Mouse (Mus musculus): ENCODE measurements at regions not wholly inside any gene's neighbourhood (a gene's known extent, or its start where the extent isn't known, plus 50 kb on each side); places are given as distances from the start of the nearest gene placed in this dataset.

DNA sequence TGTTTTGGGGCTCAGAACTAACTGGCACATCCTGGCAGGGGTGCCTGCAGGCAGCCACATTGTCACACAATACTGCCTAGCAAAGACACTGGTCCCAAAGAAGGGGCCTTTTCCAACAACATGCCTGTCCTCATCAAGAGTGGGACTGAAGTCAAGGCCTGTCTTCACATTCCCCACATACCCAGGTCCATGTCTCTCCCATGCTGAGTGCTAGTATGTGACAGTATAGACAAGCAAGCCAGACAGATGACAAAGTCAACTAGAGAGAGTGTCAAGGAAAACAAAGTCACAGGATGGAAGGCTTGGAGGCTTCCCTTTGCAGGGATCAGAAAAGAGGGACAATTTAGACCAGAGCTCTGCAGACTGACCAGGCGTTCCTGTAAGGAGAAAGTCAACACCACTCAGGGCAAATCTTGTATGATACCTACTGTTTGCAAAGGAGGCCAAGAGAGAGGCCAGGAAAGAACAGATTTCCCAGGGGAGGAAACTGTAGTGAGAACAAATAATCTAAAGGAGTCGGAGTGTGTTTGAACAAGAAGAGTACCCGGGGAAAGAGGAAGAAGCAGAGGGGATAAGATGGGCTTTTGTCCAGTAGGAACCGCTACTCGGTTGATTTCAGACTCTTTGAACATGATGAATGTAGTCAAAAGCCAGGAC is 83.2 kb upstream of the Rbms1 start:
- Histone ChIP-seq H3K27me3 (replicated peaks; ENCODE audit: control insufficient read depth, insufficient read depth, low read length) (no peaks in the 10 kb centered on the region; the same call in 1 of the 2 replicates), H3K27ac (ENCODE audit: insufficient read depth, low read depth, low read length) (no peak overlapping the region), H3K4me3 (ENCODE audit: insufficient read depth, low read depth, low read length) (no peak overlapping the region), H3K4me1 (ENCODE audit: control insufficient read depth, insufficient read depth, low read length) (no peaks in the 10 kb centered on the region), H3K36me3 (ENCODE audit: control insufficient read depth, insufficient read depth, low read length) (no peaks in the 10 kb centered on the region)
- no peak for TF ChIP-seq POLR2A (IDR thresholded peaks at IDR 0.05; ENCODE audit: low read depth, low read length)
- no peak for TF ChIP-seq CTCF (conservative IDR thresholded peaks at IDR 0.05; ENCODE audit: insufficient read depth, insufficient read length, low read depth, low read length)
- DNase-seq = no peak
- 69% methylated on average over 5 of the region's 5 CpGs for WGBS

DNA sequence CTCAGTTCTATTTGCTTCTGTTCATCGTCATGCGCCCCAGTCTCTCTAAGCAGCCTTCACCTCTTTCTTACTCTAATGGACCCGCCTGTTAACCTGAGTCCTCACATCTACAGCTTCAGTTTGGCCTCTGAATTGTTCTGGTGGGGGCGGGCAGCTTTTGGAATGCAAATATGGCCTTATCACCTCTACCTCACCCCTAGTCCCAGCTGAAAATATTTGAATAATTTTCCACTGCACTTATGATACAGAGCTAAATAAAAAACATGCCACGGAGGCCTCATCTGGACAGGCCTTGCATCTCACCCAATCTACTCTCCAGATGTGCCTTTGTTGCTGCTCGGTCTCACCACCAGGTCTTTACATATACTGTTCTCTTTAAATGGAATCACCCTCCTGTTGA is 82.5 kb upstream of the Rbms1 start:
- no peak for TF ChIP-seq CTCF (conservative IDR thresholded peaks at IDR 0.05; ENCODE audit: insufficient read depth, insufficient read length, low read depth, low read length)
- TF ChIP-seq POLR2A (IDR thresholded peaks at IDR 0.05; ENCODE audit: low read depth, low read length) = no peak
- no peak for DNase-seq
- Histone ChIP-seq H3K4me3 (ENCODE audit: insufficient read depth, low read depth, low read length) (no peak overlapping the region), H3K27me3 (replicated peaks; ENCODE audit: control insufficient read depth, insufficient read depth, low read length) (no peaks in the 10 kb centered on the region), H3K4me1 (ENCODE audit: control insufficient read depth, insufficient read depth, low read length) (no peaks in the 10 kb centered on the region), H3K27ac (ENCODE audit: insufficient read depth, low read depth, low read length) (no peak overlapping the region), H3K36me3 (ENCODE audit: control insufficient read depth, insufficient read depth, low read length) (no peaks in the 10 kb centered on the region)
- 93% methylated on average over 6 of the region's 6 CpGs for WGBS

DNA sequence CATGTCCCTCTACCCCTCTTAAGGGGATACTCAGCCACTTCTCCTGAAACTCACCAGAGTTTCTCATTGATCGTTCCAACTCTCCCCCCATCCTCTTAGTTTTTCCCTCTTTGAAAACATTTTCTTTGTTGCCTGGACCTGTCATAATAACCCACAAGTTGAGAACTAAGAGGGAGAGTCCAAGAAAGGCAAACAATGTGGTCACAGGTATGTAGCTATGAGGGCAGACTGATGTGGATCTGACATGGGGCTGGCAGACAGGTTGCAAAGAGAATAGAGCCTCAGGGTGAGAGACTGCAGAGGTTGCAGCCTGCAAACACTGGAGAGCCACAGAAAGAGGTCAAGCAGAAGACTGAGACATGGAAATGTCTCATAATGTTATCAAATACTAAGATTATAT is 69.9 kb upstream of the Rbms1 start:
- Histone ChIP-seq H3K27ac (ENCODE audit: insufficient read depth, low read depth, low read length) (no peak overlapping the region), H3K4me3 (ENCODE audit: insufficient read depth, low read depth, low read length) (no peak overlapping the region)

DNA sequence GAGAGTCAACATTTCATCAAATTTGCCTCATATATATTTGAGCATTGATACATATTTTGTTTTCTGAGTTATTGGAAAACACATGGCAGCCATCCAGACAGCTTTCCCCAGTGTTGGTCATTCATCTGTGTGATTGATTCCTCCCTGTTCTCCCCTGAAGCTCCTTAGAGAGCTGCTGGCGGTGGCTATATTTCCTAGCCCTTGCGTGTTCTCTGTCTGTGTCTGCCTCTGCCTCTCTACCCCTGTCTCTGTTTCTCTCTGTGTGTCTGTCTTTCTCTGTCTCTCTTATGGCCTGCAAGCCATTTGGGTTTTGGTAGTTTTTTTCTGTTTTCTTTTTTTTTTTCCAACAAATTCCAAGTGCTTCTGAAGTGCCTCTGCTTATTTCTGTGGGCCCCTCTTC is 66.7 kb upstream of the Rbms1 start:
- H3K36me3 ChIP-seq (ENCODE audit: control insufficient read depth, insufficient read depth, low read length) = no peaks in the 10 kb centered on the region
- 84% methylated on average over 2 of the region's 2 CpGs for WGBS
- H3K4me3 ChIP-seq (ENCODE audit: insufficient read depth, low read depth, low read length) = no peak overlapping the region
- no peak overlapping the region for H3K27ac ChIP-seq (ENCODE audit: insufficient read depth, low read depth, low read length)
- no peaks in the 10 kb centered on the region for H3K4me1 ChIP-seq (ENCODE audit: control insufficient read depth, insufficient read depth, low read length)
- no peak for DNase-seq
- no peaks in the 10 kb centered on the region for H3K27me3 ChIP-seq (replicated peaks; ENCODE audit: control insufficient read depth, insufficient read depth, low read length)
- no peak for TF ChIP-seq POLR2A (IDR thresholded peaks at IDR 0.05; ENCODE audit: low read depth, low read length)
- TF ChIP-seq CTCF (conservative IDR thresholded peaks at IDR 0.05; ENCODE audit: insufficient read depth, insufficient read length, low read depth, low read length) = no peak

More for the DNA sequence above, 69.9 kb upstream of the Rbms1 start:
- no peak for TF ChIP-seq CTCF (conservative IDR thresholded peaks at IDR 0.05; ENCODE audit: insufficient read depth, insufficient read length, low read depth, low read length)
- no peak for TF ChIP-seq POLR2A (IDR thresholded peaks at IDR 0.05; ENCODE audit: low read depth, low read length)
- no peak for DNase-seq
- 95% methylated on average over 1 of the region's 1 CpGs for WGBS
- Histone ChIP-seq H3K27me3 (replicated peaks; ENCODE audit: control insufficient read depth, insufficient read depth, low read length) (no peaks in the 10 kb centered on the region), H3K4me1 (ENCODE audit: control insufficient read depth, insufficient read depth, low read length) (no peaks in the 10 kb centered on the region), H3K36me3 (ENCODE audit: control insufficient read depth, insufficient read depth, low read length) (no peaks in the 10 kb centered on the region)

DNA sequence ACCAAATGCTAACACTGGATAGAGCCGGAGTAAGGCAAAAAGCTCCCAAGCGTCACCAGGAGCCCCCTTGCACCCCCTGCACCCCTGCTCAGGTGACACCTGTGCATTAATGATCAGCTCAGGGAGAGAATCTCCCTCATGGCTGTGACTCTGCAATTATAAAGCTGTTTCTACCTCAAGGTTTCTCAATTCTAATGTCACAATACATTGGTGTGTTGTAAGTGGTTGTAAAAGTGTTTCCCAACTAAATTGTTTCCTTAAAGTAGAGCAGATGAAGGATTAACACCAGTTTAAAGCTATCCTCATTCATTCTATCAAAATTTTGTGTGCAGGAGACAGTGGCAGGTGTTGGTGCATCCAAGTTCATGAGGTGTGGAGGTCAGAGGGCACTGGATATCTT is 65.6 kb upstream of the Rbms1 start:
- 85% methylated on average over 2 of the region's 2 CpGs for WGBS
- H3K4me1 ChIP-seq (ENCODE audit: control insufficient read depth, insufficient read depth, low read length) = no peaks in the 10 kb centered on the region
- no peak overlapping the region for H3K4me3 ChIP-seq (ENCODE audit: insufficient read depth, low read depth, low read length)
- H3K27me3 ChIP-seq (replicated peaks; ENCODE audit: control insufficient read depth, insufficient read depth, low read length) = no peaks in the 10 kb centered on the region
- no peak overlapping the region for H3K27ac ChIP-seq (ENCODE audit: insufficient read depth, low read depth, low read length)
- DNase-seq = no peak
- TF ChIP-seq POLR2A (IDR thresholded peaks at IDR 0.05; ENCODE audit: low read depth, low read length) = no peak
- no peak for TF ChIP-seq CTCF (conservative IDR thresholded peaks at IDR 0.05; ENCODE audit: insufficient read depth, insufficient read length, low read depth, low read length)
- no peaks in the 10 kb centered on the region for H3K36me3 ChIP-seq (ENCODE audit: control insufficient read depth, insufficient read depth, low read length)

DNA sequence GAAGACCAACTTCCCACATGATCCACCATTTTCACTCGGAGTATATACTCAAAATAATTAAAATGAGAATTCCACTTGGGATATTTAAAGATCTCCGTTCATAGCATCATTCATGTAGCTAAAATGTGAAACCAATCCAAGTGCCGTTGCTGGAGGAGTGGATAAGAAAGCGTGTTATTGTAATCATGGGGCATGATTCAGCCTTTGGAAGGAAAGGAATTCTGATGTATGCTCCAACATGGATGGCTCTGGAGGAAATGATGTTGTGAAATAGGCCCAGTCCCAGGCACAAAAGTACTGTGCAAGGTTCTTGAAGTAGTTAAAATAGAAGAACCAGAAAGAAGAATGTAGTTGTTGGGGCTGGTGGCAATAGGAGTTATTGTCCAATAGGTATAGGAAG is 64.7 kb upstream of the Rbms1 start:
- Histone ChIP-seq H3K4me1 (ENCODE audit: control insufficient read depth, insufficient read depth, low read length) (no peaks in the 10 kb centered on the region), H3K27ac (ENCODE audit: insufficient read depth, low read depth, low read length) (no peak overlapping the region), H3K36me3 (ENCODE audit: control insufficient read depth, insufficient read depth, low read length) (no peaks in the 10 kb centered on the region), H3K27me3 (replicated peaks; ENCODE audit: control insufficient read depth, insufficient read depth, low read length) (no peaks in the 10 kb centered on the region), H3K4me3 (ENCODE audit: insufficient read depth, low read depth, low read length) (no peak overlapping the region)
- no peak for TF ChIP-seq POLR2A (IDR thresholded peaks at IDR 0.05; ENCODE audit: low read depth, low read length)
- TF ChIP-seq CTCF (conservative IDR thresholded peaks at IDR 0.05; ENCODE audit: insufficient read depth, insufficient read length, low read depth, low read length) = no peak
- no peak for DNase-seq
- 92% methylated on average over 4 of the region's 4 CpGs for WGBS

DNA sequence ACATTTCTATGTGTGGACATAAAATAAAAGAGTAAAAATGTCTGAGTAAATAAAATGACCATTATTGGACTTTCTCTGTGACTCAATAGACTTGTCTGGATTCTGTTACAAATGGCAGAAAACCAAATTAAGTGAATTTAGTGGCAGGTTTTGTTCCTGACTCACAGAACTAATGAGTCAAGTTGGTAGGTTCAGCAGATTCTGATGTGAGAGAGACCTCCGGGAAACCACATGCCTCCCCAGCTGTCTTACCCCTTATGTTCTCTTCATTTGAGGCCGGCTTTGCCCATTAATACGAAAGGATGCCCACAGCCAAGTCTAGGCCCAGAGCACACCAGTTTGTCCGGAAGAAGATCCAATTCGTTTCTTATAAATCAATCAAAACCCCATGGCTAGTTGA is 59.4 kb upstream of the Rbms1 start:
- Histone ChIP-seq H3K27ac (ENCODE audit: insufficient read depth, low read depth, low read length) (no peak overlapping the region), H3K4me3 (ENCODE audit: insufficient read depth, low read depth, low read length) (no peak overlapping the region), H3K4me1 (ENCODE audit: control insufficient read depth, insufficient read depth, low read length) (no peaks in the 10 kb centered on the region), H3K36me3 (ENCODE audit: control insufficient read depth, insufficient read depth, low read length) (no peaks in the 10 kb centered on the region), H3K27me3 (replicated peaks; ENCODE audit: control insufficient read depth, insufficient read depth, low read length) (no peaks in the 10 kb centered on the region)
- no peak for DNase-seq
- WGBS = 94% methylated on average over 5 of the region's 5 CpGs
- no peak for TF ChIP-seq POLR2A (IDR thresholded peaks at IDR 0.05; ENCODE audit: low read depth, low read length)
- TF ChIP-seq CTCF (conservative IDR thresholded peaks at IDR 0.05; ENCODE audit: insufficient read depth, insufficient read length, low read depth, low read length) = no peak

Data from kidney, adult 2 months (tissue).